Mouse (Mus musculus) common myeloid progenitor, adult 5-6 weeks (primary cell): ENCODE results near the gene Itgad. TPM values are rescaled to one million over a fixed set of nuclear protein-coding genes. Genes with fewer than 3 reads are reported as not detected.
A peak's percentile ranks its signal among the peaks of the same experiment; 100 is the strongest.

Experiments used
- ATAC-seq: replicated peaks from 2 replicates; pipeline ENCODE4 v1.8.0; 2016; ENCODE audit warnings: low read depth, mild to moderate bottlenecking, moderate TSS enrichment, inconsistent platforms; ENCODE audit not compliant: poor library complexity, severe bottlenecking
- total RNA-seq: library from RNA; stranded (forward); fragments of 200-1000, 187-1606 nt; gene quantifications from 2 replicates; pipeline ENCODE4 v1.2.3, GENCODE M21; 2017

Itgad gene
- total RNA-seq, 1 experiment from 2014 or later = not detected

GRCm38 (mm10) chr7:128169996-128170395 lies 15.8 kb downstream of the Itgad start:
- ATAC-seq = no peak

GRCm38 (mm10) chr7:128178385-128178784 lies 24.2 kb downstream of the Itgad start:
- no peak for ATAC-seq

- peak; percentile 89 for ATAC-seq
Observed at GRCm38 (mm10) chr7:128180126-128180525, 25.9 kb downstream of the Itgad start.

DNA sequence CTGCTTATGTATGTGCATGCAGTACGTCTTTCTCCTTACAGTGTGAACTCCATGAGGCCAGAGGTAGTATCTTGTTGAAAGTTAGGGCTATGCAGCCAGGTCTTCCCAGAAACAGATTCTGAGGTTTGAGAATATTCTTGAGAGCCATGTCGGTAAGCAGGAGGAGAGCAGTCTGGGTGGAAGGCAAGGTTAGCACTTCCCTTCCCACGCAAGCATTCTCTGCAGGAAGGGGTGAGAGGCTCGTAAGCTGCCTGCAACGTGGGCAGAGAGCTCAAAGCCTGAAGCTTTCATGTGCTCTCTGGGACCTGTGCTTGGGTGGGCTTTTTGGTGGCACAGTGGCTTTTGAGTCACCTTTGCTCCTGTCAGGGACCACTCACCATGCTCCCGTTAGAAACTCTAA lies 26.4 kb downstream of the Itgad start:
- no peak for ATAC-seq

DNA sequence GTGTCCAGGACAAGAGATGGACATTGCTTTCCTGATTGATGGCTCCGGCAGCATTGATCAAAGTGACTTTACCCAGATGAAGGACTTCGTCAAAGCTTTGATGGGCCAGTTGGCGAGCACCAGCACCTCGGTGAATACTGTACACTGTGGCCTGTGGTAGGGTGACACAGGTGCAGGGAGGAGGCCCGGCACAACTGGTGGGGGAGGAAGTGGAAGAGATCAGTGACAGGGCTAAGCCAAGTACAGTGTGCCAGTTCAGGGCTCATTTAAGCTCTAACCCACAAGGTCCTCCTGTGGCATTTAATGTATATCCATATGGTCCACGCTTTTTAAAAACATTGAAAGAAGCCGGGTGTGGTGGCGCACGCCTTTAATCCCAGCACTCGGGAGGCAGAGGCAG lies 27.5 kb downstream of the Itgad start:
- ATAC-seq = no peak

DNA sequence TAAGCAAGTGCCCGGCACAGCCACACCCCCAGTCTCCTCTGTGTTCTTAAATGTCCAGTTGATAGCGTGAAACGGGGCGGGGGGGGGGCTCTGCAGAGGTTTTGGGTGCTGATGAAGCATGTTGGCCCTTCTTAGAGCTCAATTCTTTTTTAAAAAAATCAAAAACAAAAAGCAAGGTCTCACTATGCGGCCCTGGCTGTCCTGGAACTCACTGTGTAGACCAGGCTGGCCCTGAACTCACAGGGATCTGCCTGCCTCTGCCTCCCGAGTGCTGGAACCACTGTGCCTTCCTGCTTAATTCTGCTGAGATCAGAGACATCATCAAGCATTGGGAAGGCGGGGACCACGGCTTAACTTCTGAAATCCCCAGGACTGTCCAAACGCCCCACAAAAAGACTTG lies 47.4 kb downstream of the Itgad start:
- no peak for ATAC-seq

GRCm38 (mm10) chr7:128203071-128203470 lies 48.9 kb downstream of the Itgad start:
- ATAC-seq = no peak

DNA sequence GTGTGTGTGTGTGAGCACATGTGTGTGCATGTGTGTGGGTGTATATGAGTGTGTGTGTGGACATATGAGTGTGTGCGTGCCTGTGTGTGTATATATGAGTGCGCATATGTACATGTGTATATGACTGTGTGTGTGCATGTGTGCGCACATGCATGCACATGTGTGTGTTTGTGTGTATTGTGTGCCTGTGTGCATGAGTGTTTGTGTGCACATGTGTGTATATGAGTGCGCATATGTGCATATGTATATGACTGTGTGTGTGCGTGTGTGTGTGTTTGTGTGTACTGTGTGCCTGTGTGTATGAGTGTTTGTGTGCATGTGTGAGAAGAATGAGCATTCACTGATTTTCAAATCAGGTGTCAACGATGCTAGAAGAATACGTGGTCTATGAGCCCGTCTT lies 50.0 kb downstream of the Itgad start:
- ATAC-seq = no peak

- ATAC-seq = no peak
Observed at GRCm38 (mm10) chr7:128205695-128206094, 51.5 kb downstream of the Itgad start.

DNA sequence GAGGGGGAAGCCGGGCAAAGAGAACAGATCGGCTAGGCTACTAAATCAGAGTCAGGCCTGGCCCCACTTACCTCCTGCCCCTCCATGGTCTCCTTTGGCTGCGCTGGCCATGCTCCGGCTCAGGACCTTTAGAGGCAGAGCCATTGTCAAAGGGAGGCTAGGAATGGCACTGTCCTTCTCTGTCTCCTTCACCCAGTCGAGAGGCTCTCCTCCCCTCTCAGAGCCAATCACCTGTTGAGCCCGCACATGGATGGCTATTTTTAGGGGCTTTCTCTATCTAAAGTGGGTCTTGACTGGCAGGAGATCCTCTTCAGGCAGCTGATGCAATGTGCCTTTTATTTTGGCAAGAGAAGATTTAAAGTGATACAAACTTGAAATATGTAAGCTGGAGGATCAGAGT lies 52.0 kb downstream of the Itgad start, which contains the start of gene Cox6a2:
Gene Cox6a2 (minus strand): TSS at position 236 of the 400 bp plus-strand sequence.
- no peak for ATAC-seq

DNA sequence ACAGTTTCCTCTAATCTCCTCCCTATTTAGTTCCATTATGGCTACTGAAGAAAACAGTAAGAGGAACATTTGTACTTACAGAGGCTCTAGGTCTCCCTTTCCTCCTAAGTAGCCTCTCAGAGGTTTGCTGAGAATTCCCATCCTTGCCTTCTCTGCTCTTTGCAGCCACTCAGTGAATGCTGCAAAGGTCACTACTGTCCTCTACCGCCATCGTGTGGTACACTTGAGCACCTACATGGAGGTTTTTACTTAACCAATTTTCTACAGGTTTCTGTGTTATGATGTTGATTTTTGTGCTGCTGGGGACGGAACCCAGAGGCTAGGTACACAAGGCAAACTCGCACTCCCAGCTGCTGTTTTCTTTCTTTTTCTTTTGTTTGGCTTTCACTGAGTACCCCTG lies 54.0 kb downstream of the Itgad start:
- ATAC-seq = peak; percentile 97

GRCm38 (mm10) chr7:128209826-128210225 lies 55.6 kb downstream of the Itgad start:
- no peak for ATAC-seq

DNA sequence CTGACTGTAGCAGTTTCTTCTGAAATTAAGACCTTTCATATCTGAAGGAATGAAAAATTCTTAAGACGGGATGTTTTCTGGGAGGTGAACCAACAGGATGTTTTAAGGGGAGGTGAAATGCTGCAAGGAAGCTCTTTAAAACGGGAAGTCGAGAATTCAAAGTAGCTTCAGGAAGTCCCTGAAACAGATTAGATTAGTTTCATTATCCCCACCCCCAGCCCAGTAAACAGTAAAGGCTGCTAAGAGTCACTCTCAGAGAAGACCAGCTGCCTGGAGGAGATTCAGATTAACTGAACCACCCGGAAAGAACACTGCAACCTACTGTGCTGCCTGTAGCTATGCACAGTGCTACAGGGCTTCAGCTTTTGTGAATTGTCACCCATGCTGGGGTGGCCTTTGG lies 65.8 kb downstream of the Itgad start:
- no peak for ATAC-seq

GRCm38 (mm10) chr7:128220936-128221335 lies 66.8 kb downstream of the Itgad start:
- no peak for ATAC-seq

DNA sequence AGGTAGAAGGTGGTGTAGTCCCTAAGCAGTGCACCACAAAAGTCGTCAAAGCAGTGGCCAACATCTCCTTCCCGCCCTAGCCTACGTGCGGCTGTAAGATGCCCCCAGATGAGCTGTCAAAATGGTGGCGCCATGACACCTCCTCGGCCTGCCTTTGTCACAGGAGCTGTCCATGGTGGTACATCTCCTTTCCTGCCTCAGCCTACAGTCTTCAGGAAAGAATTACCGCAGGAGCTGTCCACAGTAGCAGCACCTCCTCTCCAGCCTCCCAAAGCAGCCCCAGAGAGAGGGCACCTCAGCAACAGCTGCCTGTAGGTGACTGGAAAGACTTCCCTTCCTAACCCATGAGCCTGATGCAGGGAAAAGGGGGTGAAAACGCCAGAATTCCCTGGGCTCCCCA lies 77.6 kb downstream of the Itgad start:
- peak; percentile 66 for ATAC-seq

- no peak for ATAC-seq
Observed at GRCm38 (mm10) chr7:128234796-128235195, 80.6 kb downstream of the Itgad start.

- no peak for ATAC-seq
Observed at GRCm38 (mm10) chr7:128235481-128235880, 81.3 kb downstream of the Itgad start.

DNA sequence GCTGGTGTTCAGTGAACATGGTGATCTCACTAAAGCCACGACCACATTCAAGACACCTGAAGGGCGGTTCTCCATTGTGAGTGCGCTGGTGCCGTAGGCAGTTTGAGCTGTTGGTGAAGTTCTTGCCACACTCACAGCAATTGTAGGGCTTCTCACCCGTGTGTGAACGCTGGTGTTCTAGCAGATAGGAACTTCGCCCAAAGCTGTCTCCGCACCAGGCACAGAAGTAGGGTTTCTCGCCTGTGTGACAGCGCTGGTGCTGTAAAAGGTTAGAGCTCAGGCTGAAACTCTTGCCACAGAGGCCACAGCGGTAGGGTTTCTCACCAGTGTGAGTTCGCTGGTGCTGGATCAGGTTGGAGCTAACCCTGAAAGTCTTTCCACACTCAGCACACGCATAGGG lies 82.2 kb downstream of the Itgad start:
- ATAC-seq = no peak

- peak; percentile 34 for ATAC-seq
Observed at GRCm38 (mm10) chr7:128236856-128237592, 82.8 kb downstream of the Itgad start, which contains the start of gene Armc5. Armc5 (plus strand) TSS chr7:128237342.

DNA sequence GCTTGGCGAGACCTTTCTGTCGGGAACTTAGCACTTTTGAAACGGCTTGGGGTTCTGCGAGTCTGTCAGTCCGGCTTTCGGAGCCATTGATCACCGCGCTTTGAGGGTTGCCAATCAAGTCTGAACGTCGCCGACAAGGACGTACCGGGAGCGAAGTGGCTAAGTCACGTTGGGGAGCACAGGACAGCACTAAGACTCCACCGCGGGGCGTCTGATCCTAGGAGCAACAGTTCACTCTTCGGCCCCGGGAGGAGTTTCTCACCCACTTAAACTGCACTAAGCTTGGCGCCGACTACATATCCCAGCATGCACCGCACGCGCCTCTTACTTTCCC lies 83.4 kb downstream of the Itgad start:
- ATAC-seq = no peak

GRCm38 (mm10) chr7:128237927-128238778 lies 84.0 kb downstream of the Itgad start, which contains the start of gene 9130023H24Rik:
9130023H24Rik (minus strand) TSS chr7:128238031.
- peak; percentile 82 for ATAC-seq
